Mouse (Mus musculus) NIH3T3 (cell line): ENCODE measurements at regions not wholly inside any gene's neighbourhood (a gene's known extent, or its start where the extent isn't known, plus 50 kb on each side); places are given as distances from the start of the nearest gene placed in this dataset.
"Not testable (repeated sequence)": the region's sequence is repeated elsewhere in the genome, so short reads cannot be mapped to it uniquely, and the experiment has no call there.

Experiments
- DNase-seq: peaks from one replicate; pipeline ENCODE4 v3.0.0-alpha.2; 2012; ENCODE audit warnings: low read depth

GRCm38 (mm10) chr10:19494461-19495105 is 97.2 kb upstream of the Ifngr1 start:
- DNase-seq = no peak

DNA sequence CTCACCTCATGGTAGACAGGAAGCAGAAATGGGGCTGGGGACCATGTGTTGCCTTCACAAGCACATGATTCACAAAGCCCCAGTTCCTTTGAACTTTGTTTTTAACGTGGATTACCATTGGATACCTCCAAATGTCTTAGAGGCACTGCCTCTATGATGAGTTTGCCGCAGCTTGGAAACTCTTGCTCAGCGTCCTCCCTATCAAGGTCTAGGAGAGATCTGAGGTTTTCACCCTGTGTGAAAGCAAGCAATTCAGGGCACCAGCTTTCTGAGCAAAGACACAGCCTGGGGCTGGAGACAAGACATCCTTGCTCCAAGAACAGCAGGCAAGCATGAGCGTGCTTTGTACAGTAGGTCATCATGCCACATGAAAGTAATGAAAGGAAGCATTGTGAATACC is 93.6 kb upstream of the Ifngr1 start:
- DNase-seq = no peak

DNA sequence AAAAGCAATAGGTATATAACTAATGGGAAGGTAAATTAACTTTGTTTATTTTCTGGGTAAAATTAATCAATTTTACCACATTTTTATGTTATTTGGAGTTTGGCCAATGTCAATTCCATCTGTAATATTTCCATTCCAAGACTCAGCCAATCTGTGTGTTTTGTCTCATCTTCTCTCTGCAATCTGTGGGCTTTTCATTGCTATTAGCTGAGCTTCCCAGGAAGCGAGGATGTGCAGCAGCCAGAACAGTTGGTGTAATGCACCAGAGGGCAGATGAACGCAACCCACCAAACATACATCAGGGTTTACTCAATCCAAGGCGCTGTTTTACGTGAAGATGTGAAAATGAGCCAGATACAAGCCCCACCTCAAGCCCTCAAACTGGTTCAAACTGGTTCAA is 88.9 kb upstream of the Ifngr1 start:
- no peak for DNase-seq

- no peak for DNase-seq
Observed at GRCm38 (mm10) chr10:19503846-19504765, 87.6 kb upstream of the Ifngr1 start.

DNA sequence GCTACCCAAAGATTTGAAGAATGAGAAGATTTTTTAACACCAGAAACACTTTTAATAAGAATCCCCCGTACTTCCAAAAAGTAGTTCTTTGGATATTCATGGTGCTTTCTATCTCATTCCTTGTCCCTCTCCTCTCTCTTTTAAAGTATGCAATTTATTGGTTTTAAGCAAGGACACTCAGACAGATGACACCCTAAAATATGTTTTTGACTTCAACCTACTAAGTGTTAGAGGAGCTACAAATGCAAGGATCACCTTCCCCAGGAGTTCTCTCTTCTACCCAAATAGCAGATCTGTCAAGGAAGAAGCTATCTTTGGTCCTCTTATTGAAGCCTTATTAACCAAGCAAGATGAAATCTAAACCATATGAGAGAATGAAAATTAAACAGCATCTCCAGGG is 86.6 kb upstream of the Ifngr1 start:
- no peak for DNase-seq

DNA sequence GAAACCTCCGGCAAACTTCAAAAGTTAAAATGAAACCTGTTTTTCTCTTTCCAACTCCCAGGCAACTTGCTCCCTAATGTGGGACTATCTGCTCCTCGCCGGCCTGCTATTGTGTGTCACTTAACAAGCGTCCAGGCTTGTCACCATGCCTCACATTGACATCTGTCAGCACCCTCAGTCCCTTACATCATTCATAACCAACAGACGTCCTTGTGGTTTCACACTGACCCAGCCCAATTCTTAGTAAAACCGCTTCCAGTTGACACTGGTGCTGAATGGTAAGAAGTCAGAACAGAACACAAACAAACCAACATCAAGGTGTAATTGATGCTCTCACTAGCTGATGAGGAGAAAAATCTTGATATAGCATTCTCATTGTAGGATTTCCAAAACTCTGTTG is 85.8 kb upstream of the Ifngr1 start:
- no peak for DNase-seq

GRCm38 (mm10) chr10:19506434-19506833 is 85.3 kb upstream of the Ifngr1 start:
- DNase-seq = no peak

GRCm38 (mm10) chr10:19508221-19508745 is 83.5 kb upstream of the Ifngr1 start:
- no peak for DNase-seq

GRCm38 (mm10) chr10:19510047-19510446 is 81.7 kb upstream of the Ifngr1 start:
- DNase-seq = no peak

DNA sequence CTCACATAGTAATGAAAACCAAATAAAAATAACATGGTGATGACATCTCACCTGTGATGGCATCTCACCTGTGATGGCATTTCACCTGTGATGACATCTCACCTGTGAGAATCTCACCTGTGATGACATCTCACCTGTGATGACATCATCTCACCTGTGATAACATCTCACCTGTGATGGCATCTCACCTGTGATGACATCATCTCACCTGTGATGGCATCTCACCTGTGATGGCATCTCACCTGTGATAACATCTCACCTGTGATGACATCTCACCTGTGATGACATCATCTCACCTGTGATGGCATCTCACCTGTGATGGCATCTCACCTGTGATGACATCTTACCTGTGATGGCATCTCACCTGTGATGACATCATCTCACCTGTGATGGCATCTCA is 77.4 kb upstream of the Ifngr1 start:
- DNase-seq = not testable (repeated sequence)

- no peak for DNase-seq
Observed at GRCm38 (mm10) chr10:19514837-19515236, 76.9 kb upstream of the Ifngr1 start.

- DNase-seq = no peak
Observed at GRCm38 (mm10) chr10:19516011-19516410, 75.7 kb upstream of the Ifngr1 start.

- DNase-seq = no peak
Observed at GRCm38 (mm10) chr10:19517093-19517492, 74.7 kb upstream of the Ifngr1 start.

- peak; percentile 78 for DNase-seq
Observed at GRCm38 (mm10) chr10:19518763-19519162, 73.0 kb upstream of the Ifngr1 start.

DNA sequence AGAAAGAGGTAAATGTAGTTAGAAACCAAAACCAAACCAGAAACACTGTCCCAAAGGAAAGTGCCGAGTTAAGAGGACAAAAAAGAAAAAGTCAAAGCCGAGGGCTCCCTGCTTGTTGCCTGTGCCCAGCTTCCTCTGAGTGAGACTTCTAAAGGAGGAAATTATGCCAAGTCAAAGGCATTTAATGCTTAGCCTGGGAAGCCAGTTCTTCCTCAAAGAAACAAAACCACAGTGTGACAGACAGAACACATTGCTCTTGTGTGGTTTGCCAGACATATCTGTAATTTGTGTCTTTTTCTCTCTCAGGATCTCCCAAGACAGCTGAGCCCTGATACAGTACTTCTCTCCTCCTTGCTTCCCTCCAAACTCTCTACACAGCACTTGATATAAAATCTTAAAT is 69.6 kb upstream of the Ifngr1 start:
- no peak for DNase-seq

- no peak for DNase-seq
Observed at GRCm38 (mm10) chr10:19525939-19526338, 65.8 kb upstream of the Ifngr1 start.

- no peak for DNase-seq
Observed at GRCm38 (mm10) chr10:19526353-19526752, 65.4 kb upstream of the Ifngr1 start.

DNA sequence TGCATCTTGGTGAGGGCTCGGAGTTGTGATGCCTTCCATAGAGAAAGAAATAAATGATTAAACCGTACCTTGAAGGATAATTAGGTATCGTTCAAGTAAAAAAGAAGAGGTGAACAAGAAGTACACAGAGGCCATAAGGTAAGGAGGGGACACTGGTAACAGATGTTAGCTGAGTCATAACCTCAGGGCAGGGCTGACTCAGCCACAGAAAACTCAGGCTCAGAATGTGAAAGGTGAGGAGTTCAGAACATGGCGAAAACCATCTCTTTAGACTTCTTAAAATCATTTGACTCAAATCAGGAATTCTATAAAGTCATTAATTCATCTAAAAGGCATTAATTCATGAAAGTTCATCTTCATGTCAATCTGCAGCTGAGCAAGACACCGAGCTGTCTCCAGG is 62.1 kb upstream of the Ifngr1 start:
- DNase-seq = no peak

GRCm38 (mm10) chr10:19530056-19530455 is 61.7 kb upstream of the Ifngr1 start:
- no peak for DNase-seq

- DNase-seq = no peak
Observed at GRCm38 (mm10) chr10:19531452-19531851, 60.3 kb upstream of the Ifngr1 start.

DNA sequence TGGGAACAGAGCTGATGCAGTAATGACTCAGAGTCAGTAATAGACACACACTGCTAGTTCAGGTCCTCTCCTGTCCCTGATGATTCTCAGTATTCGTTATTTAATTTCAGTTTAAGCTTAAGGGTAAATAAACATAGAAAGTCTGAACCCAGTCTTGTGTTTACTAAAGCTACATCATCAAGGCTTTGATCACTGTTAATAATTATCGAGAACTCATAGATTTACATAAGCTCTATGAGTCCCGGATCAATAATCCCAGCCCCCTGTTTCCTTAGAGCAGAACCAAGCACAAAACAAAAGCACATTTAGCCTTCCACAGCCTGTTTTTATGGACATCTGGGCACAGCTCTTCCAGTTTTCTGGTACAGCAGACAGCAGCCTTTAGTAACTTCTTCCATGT is 59.0 kb upstream of the Ifngr1 start:
- DNase-seq = no peak

DNA sequence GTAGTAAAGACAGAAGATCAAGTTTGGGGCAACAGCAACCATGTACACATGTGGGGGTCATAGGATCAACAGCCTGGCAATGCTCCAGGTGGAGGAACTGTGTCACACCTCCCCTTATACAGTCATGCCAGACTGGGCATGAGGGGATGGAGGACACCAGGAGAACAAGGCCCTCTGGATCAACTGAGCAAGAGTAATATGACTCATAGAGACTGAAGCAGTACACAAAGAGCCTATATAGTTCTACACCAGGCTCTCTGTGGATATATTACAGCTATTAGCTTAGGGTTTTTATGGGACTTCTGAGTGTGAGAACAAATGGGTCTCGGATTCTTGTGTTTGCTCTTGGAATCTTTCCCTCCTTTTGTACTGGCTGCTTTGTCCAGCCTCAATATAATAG is 57.9 kb upstream of the Ifngr1 start:
- no peak for DNase-seq
